Mouse (Mus musculus): ENCODE measurements at regions not wholly inside any gene's neighbourhood (a gene's known extent, or its start where the extent isn't known, plus 50 kb on each side); places are given as distances from the start of the nearest gene placed in this dataset.
A peak's percentile ranks its signal among the peaks of the same experiment; 100 is the strongest.

DNA sequence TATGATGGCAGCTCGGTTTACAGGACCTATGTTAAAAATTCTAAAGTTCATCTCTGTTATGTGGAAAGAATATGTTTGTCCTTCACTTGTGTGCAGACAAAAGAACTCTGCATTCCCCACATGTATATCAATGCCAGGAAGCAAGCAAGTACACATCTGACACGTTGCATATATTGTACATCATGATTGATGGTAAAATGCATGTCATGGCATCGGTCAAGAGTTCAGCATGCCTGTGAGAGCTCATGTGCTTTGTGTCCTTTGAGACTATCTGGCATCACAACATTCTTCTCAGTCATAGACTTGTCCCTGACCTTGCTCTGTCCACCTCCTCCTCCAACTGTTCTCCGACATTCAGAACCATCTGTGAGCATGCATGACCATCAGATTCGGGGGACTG lies 465.6 kb upstream of the N6amt1 start:
- intact Hi-C loops (cut with DNase I) = no loop called here
- no peak for TF ChIP-seq EP300 (IDR thresholded peaks at IDR 0.05; ENCODE audit: insufficient read depth, low read depth, low read length)
- no peak for TF ChIP-seq POLR2A (IDR thresholded peaks at IDR 0.05; ENCODE audit: insufficient read depth, low read depth, low read length)
- TF ChIP-seq CTCF (IDR thresholded peaks at IDR 0.05) = no peak

DNA sequence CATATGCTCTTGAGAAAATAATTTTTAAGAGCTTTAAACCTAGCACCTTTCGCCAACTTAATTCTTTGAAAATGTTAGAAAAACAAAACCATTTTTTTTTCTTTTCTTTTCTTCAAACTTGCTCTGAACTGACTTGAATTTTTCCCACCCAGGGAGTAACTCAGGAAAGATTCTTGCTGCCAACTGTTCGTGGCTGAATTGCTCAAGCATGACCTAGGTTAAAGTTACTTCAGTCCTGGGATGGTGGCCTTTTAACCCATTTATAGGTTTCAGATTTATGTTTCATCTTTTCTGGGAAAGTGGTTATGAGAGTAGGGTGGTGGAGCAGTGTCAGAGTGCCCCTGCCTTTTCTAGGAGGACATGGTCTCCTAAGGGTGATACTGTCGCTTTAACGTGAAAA lies 466.4 kb upstream of the N6amt1 start:
- Histone ChIP-seq H3K36me3 (ENCODE audit: control insufficient read depth, insufficient read depth, low read length) (0 out of 2 replicates have a peak, but pooled peaks cover 2% of the 10 kb centered on the region), H3K27me3 (ENCODE audit: control insufficient read depth, insufficient read depth, low read length) (no peaks in the 10 kb centered on the region), H3K9ac (ENCODE audit: low read depth, low read length) (no peak overlapping the region), H3K79me2 (replicated peaks; ENCODE audit: control insufficient read depth, insufficient read depth, low read length) (no peaks in the 10 kb centered on the region), H3K4me1 (ENCODE audit: control insufficient read depth, insufficient read depth, low read length) (peaks cover 1% of the 10 kb centered on the region), H3K4me3 (no peak overlapping the region), H3K27ac (no peak overlapping the region)
- DNase-seq = no peak
- intact Hi-C loops (cut with DNase I) = no loop called here
- 79% methylated on average over 4 of the region's 4 CpGs for WGBS
- TF ChIP-seq CTCF (IDR thresholded peaks at IDR 0.05) (no peak), EP300 (IDR thresholded peaks at IDR 0.05; ENCODE audit: insufficient read depth, low read depth, low read length) (no peak), POLR2A (IDR thresholded peaks at IDR 0.05; ENCODE audit: insufficient read depth, low read depth, low read length) (no peak)

More for the DNA sequence above, 465.6 kb upstream of the N6amt1 start:
- Histone ChIP-seq H3K4me1 (ENCODE audit: control insufficient read depth, insufficient read depth, low read length) (no peaks in the 10 kb centered on the region; the same call in 1 of the 2 replicates), H3K79me2 (replicated peaks; ENCODE audit: control insufficient read depth, insufficient read depth, low read length) (no peaks in the 10 kb centered on the region), H3K27ac (no peak overlapping the region), H3K36me3 (ENCODE audit: control insufficient read depth, insufficient read depth, low read length) (0 out of 2 replicates have a peak, but pooled peaks cover 2% of the 10 kb centered on the region), H3K27me3 (ENCODE audit: control insufficient read depth, insufficient read depth, low read length) (no peaks in the 10 kb centered on the region), H3K4me3 (no peak overlapping the region), H3K9ac (ENCODE audit: low read depth, low read length) (no peak overlapping the region)
- DNase-seq = no peak
- WGBS = 77% methylated on average over 5 of the region's 5 CpGs

DNA sequence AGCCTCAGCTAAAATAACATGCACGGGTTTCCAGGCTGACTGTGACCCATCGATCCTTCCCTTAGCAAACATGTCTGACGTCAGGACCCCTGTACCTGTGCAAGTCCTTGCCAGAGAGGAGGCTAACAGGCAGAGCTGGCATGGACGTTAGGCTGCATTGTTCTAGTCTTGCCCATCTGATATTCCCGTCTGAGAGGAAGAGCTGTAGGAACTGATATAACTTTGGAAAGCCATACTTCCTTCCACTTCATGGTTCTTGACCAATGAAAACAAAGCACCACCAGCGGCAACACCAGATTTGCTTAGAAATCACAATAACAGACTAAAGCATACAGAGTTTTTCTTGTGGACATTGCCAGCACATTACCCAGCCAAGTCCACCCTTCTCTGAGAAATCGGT lies 470.1 kb upstream of the N6amt1 start:
- no peaks in the 10 kb centered on the region for H3K27me3 ChIP-seq (ENCODE audit: control insufficient read depth, insufficient read depth, low read length)
- intact Hi-C loops (cut with DNase I) = loop anchor here (2.0 to 5.0 kb wide), 5 partner anchors 163 to 583 kb away; no protein-coding TSS in a partner anchor
- H3K4me1 ChIP-seq (ENCODE audit: control insufficient read depth, insufficient read depth, low read length) = peaks cover 2% of the 10 kb centered on the region
- no peak overlapping the region for H3K9ac ChIP-seq (ENCODE audit: low read depth, low read length)
- WGBS = 36% methylated on average over 7 of the region's 7 CpGs
- no peaks in the 10 kb centered on the region for H3K79me2 ChIP-seq (replicated peaks; ENCODE audit: control insufficient read depth, insufficient read depth, low read length)
- H3K36me3 ChIP-seq (ENCODE audit: control insufficient read depth, insufficient read depth, low read length) = 0 out of 2 replicates have a peak, but pooled peaks cover 2% of the 10 kb centered on the region
- no peak overlapping the region for H3K4me3 ChIP-seq
- H3K27ac ChIP-seq = no peak overlapping the region; the same call in 1 of the 2 replicates
- DNase-seq = peak; percentile 25 to 45
- TF ChIP-seq EP300 (IDR thresholded peaks at IDR 0.05; ENCODE audit: insufficient read depth, low read depth, low read length) (peak; percentile 49; the same call in 1 of the 2 replicates), POLR2A (IDR thresholded peaks at IDR 0.05; ENCODE audit: insufficient read depth, low read depth, low read length) (no peak), CTCF (IDR thresholded peaks at IDR 0.05) (no peak)

DNA sequence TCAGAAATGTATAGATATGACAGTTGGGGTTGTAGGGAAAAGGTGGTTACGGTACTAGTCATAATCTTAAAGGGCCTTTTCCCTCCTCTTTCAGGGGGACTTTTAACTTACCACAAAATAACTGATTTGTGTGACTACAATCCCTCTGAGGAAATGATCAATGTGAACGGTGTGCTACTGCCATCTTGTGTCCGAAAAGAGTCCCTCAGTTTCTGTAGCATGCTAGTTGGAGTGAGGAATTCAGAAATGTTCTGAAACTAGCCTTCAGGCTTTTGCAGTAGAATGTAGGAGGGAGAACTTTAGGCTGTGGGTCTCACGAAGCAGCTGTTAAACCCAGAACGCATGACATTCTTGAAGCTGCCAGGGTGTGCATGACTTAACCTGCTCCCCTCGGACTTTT lies 471.5 kb upstream of the N6amt1 start:
- 0 out of 2 replicates have a peak, but pooled peaks cover 2% of the 10 kb centered on the region for H3K36me3 ChIP-seq (ENCODE audit: control insufficient read depth, insufficient read depth, low read length)
- H3K4me3 ChIP-seq = no peak overlapping the region
- H3K27ac ChIP-seq = peak overlapping the region; percentile 27; the same call in 1 of the 2 replicates
- no peak overlapping the region for H3K9ac ChIP-seq (ENCODE audit: low read depth, low read length)
- peak; percentile 36 to 45 for DNase-seq
- no peaks in the 10 kb centered on the region for H3K27me3 ChIP-seq (ENCODE audit: control insufficient read depth, insufficient read depth, low read length)
- TF ChIP-seq EP300 (IDR thresholded peaks at IDR 0.05; ENCODE audit: insufficient read depth, low read depth, low read length) = no peak
- TF ChIP-seq POLR2A (IDR thresholded peaks at IDR 0.05; ENCODE audit: insufficient read depth, low read depth, low read length) = no peak
- TF ChIP-seq CTCF (IDR thresholded peaks at IDR 0.05) = peak; percentile 91
- intact Hi-C loops (cut with DNase I) = loop anchor here (1.0 to 5.0 kb wide), 6 partner anchors 165 to 1075 kb away; no protein-coding TSS in a partner anchor
- 17% methylated on average over 6 of the region's 6 CpGs for WGBS
- peaks cover 2% of the 10 kb centered on the region for H3K4me1 ChIP-seq (ENCODE audit: control insufficient read depth, insufficient read depth, low read length)
- H3K79me2 ChIP-seq (replicated peaks; ENCODE audit: control insufficient read depth, insufficient read depth, low read length) = no peaks in the 10 kb centered on the region

DNA sequence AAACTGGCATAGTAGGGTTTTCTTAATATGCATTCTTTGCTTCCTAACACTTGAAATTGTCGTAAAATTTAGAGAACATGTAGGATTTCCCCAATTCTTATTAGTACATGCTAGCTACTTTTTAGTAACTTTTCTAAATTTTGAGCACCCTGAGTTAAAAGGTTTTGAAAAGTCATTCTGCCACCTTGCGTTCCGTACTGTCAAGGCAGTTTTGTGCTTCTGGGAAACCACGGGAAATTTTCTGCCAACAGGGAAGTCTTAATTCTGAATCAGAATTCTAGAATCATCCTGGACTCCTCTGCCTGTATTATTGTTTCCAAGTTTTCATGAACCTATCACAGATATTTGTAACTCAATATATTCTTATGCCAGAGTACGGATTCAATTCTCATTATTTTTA lies 472.4 kb upstream of the N6amt1 start:
- intact Hi-C loops (cut with DNase I) = loop anchor here (5.0 kb wide), 1 partner anchor 166 kb away; no protein-coding TSS in a partner anchor
- 0 out of 2 replicates have a peak, but pooled peaks cover 2% of the 10 kb centered on the region for H3K36me3 ChIP-seq (ENCODE audit: control insufficient read depth, insufficient read depth, low read length)
- WGBS = 78% methylated on average over 5 of the region's 5 CpGs
- no peak for TF ChIP-seq POLR2A (IDR thresholded peaks at IDR 0.05; ENCODE audit: insufficient read depth, low read depth, low read length)
- peak; percentile 44 for TF ChIP-seq CTCF (IDR thresholded peaks at IDR 0.05)
- no peak overlapping the region for H3K27ac ChIP-seq
- H3K4me3 ChIP-seq = no peak overlapping the region
- no peaks in the 10 kb centered on the region for H3K79me2 ChIP-seq (replicated peaks; ENCODE audit: control insufficient read depth, insufficient read depth, low read length)
- H3K4me1 ChIP-seq (ENCODE audit: control insufficient read depth, insufficient read depth, low read length) = peaks cover 2% of the 10 kb centered on the region
- no peak for DNase-seq
- no peaks in the 10 kb centered on the region for H3K27me3 ChIP-seq (ENCODE audit: control insufficient read depth, insufficient read depth, low read length)
- no peak overlapping the region for H3K9ac ChIP-seq (ENCODE audit: low read depth, low read length)

DNA sequence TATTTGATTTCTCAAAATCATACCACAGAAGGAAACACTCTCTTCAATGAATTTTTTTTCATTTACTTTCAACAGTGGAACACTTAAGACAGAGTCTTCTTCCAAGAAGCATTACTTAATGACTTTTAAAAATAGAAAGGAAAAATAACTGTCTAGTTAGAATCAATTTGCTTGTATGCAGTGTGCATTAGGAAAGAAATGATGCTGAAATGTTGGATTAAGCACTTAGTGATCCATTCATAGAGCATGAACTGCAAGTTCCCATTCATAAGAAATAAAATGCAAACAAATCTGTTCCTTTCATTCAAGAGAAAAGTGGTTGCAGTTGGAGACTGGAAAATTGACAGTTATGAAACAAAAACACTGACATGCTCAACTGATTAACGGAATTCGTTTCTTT lies 493.2 kb upstream of the N6amt1 start:
- TF ChIP-seq CTCF (IDR thresholded peaks at IDR 0.05) = no peak
- no peak for TF ChIP-seq POLR2A (IDR thresholded peaks at IDR 0.05; ENCODE audit: insufficient read depth, low read depth, low read length)
- no peak for TF ChIP-seq EP300 (IDR thresholded peaks at IDR 0.05; ENCODE audit: insufficient read depth, low read depth, low read length)
- H3K9ac ChIP-seq (ENCODE audit: low read depth, low read length) = no peak overlapping the region
- intact Hi-C loops (cut with DNase I) = no loop called here
- H3K27ac ChIP-seq = no peak overlapping the region
- H3K79me2 ChIP-seq (replicated peaks; ENCODE audit: control insufficient read depth, insufficient read depth, low read length) = no peaks in the 10 kb centered on the region
- H3K27me3 ChIP-seq (ENCODE audit: control insufficient read depth, insufficient read depth, low read length) = no peaks in the 10 kb centered on the region
- no peak overlapping the region for H3K4me3 ChIP-seq
- WGBS = 83% methylated on average over 2 of the region's 2 CpGs
- H3K36me3 ChIP-seq (ENCODE audit: control insufficient read depth, insufficient read depth, low read length) = no peaks in the 10 kb centered on the region
- DNase-seq = no peak
- H3K4me1 ChIP-seq (ENCODE audit: control insufficient read depth, insufficient read depth, low read length) = no peaks in the 10 kb centered on the region

Data from heart, adult 2 months (tissue).